20 mouse cellular contexts compared by ENCODE assay signal in the genomic region with DNA sequence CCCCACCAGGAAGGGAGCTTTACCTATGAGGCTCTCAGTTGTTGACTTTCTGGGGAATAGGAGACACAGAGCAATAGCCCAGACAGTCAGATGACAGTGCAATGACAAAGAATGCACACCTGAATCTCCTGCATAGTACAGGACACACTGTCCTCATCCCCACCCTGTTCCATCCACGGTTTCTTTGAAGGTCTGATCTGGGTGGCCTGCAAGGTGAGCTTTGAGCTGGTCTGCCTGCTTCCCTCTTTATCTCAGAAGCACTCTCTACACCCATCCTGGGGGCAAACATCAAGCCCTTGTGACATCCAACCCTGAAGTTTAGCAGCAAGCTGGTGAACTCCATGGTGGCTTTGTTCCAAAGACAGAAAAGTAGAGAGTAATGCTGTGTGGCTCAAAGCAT. TPM values are rescaled to one million over a fixed set of nuclear protein-coding genes. Genes with fewer than 3 reads are reported as not detected.
"Had no signal": no experiment of that assay in that cellular context is flagged by ENCODE, and none has a peak within 500 bp of the region (broad histone marks: within the 10 kb centered on the region; RNA-seq: fewer than 3 reads in every experiment).

No protein-coding gene starts in this region.

- H3K4me1 ChIP-seq: hindbrain, embryonic 12.5 days; intestine, embryonic 15.5 days; limb, embryonic 13.5 days had no signal

- H3K4me3 ChIP-seq: heart, adult 2 months; heart, embryonic 13.5 days; heart, embryonic 15.5 days; hindbrain, embryonic 12.5 days; intestine, embryonic 15.5 days; layer of hippocampus, adult 2 months; left cerebral cortex, adult 2 months; limb, embryonic 13.5 days had no signal

- ATAC-seq: hindbrain, embryonic 16.5 days; inflammation-experienced regulatory T-cells, adult 6 months; intestine, embryonic 15.5 days; intestine, postnatal 0 days had no signal

- H3K27ac ChIP-seq: heart, adult 2 months; heart, embryonic 13.5 days; hindbrain, embryonic 12.5 days; hindbrain, embryonic 14.5 days; intestine, embryonic 15.5 days; layer of hippocampus, adult 2 months; left cerebral cortex, adult 2 months; limb, embryonic 13.5 days had no signal

- DNase-seq: gastrocnemius, postnatal 14 days; gastrocnemius, postnatal 36 days; kidney, adult 18-20 months; kidney, adult 8-10 months; kidney, postnatal 4 days; lung, adult 2 months had no signal

- H3K4me2 ChIP-seq: heart, embryonic 11.5 days; heart, embryonic 13.5 days; heart, embryonic 15.5 days; hindbrain, embryonic 12.5 days; hindbrain, embryonic 14.5 days; intestine, embryonic 15.5 days; limb, embryonic 13.5 days had no signal

- H3K36me3 ChIP-seq: heart, embryonic 15.5 days; intestine, embryonic 15.5 days had no signal

- H3K9ac ChIP-seq: forebrain, postnatal 0 days; heart, embryonic 13.5 days; heart, embryonic 15.5 days; hindbrain, embryonic 12.5 days; hindbrain, embryonic 14.5 days; intestine, embryonic 15.5 days; limb, embryonic 13.5 days had no signal

- H3K9me3 ChIP-seq: heart, embryonic 13.5 days; heart, embryonic 15.5 days; hindbrain, embryonic 12.5 days; intestine, embryonic 15.5 days; limb, embryonic 13.5 days had no signal

RNA-seq across cellular contexts. Expression of gene Grb10, which starts 9.7 kb away (rescaled TPM):
- polyA plus RNA-seq: inflammation-experienced regulatory T-cells, adult 6 months had no signal
